Mouse (Mus musculus) bone marrow, adult 2 months (tissue): Measurements from ENCODE around the gene Mgat5. TPM values are rescaled to one million over a fixed set of nuclear protein-coding genes. Genes with fewer than 3 reads are reported as not detected.
A peak's percentile ranks its signal among the peaks of the same experiment; 100 is the strongest.

ENCODE experiments used
- H3K27ac ChIP-seq: fragments of 200-500 bp; 2 replicates; pipeline ENCODE4 v1.5.1; 2012; ENCODE audit warnings: low read depth, mild to moderate bottlenecking, control low read depth, inconsistent platforms, low read length; ENCODE audit not compliant: control insufficient read depth, poor library complexity, insufficient read depth
- H3K4me1 ChIP-seq: fragments of 200-500 bp; 2 replicates; pipeline ENCODE4 v1.6.1; 2011; ENCODE audit warnings: low read length; ENCODE audit not compliant: control insufficient read depth, insufficient read depth
- H3K4me3 ChIP-seq: fragments of 200-500 bp; replicated peaks from 2 replicates; pipeline ENCODE3; 2011; ENCODE audit warnings: mild to moderate bottlenecking, low read depth, low read length, control low read depth; ENCODE audit not compliant: control insufficient read depth
- CTCF ChIP-seq: fragments of 200-500 bp; IDR thresholded peaks from 2 replicates; pipeline ENCODE4 v1.5.1; 2011; ENCODE audit warnings: low read length, control low read depth; ENCODE audit not compliant: control insufficient read depth, insufficient read depth
- POLR2A ChIP-seq: fragments of 200-500 bp; IDR thresholded peaks from 2 replicates; pipeline ENCODE4 v1.6.1; 2011; ENCODE audit warnings: low read depth, mild to moderate bottlenecking, control low read depth, low read length, borderline replicate concordance; ENCODE audit not compliant: control insufficient read depth
- WGBS: fragments of 180-500 bp; shearing (Covaris S2); methylation state at CpG from one replicate; pipeline ENCODE4 v1.1.7; 2018; 5-methylcytosine and 5-hydroxymethylcytosine counted together
- polyA plus RNA-seq: library from polyadenylated mRNA; stranded (reverse); fragments of >200 nt; gene quantifications from 2 replicates; pipeline ENCODE4 v1.2.4, GENCODE M21; 2011; ENCODE audit warnings: low replicate concordance; ENCODE audit not compliant: missing spikeins, insufficient read depth, insufficient read length

Gene Mgat5
- polyA plus RNA-seq: 3.0 and 9.7 TPM in 2 replicates

DNA sequence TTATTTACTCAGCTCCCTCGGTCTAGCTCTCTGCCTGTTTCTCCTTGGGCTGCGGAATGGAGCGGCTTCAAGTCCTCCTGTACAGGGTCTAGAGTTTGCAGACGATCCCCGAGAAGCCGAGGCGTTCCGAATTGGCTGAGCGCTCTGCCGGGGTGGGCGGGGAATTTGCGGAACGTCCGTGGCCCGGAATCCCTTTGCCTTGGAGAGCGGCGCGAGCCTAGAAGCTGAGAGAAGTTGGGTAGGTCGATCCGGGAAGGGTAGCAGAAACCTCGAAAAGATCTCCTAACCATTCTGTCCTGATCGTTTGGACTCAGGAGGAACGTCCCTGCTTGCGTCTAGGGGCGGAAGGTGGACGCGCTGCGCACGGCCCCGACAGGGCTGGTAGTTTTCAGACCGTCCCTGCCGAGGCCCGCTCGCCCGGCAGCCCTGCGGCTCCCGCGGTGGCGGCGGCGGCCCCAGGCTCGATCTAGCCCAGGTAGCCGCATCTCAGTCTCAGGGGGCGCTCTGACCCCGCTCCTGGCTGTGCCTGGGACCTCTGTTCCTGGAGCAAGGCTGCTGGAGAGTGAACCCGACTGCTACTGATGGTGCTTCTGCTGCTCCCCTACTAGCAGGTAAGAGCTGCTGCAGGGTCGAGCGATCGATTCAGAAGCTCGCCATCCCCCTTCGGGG lies at the start of gene Mgat5:
Gene Mgat5 (plus strand): TSS at position 199 of the 669 bp plus-strand sequence.
- peaks cover 2% of the 10 kb centered on the region; the same call in 1 of the 2 replicates for H3K4me1 ChIP-seq
- peak within 1 kb of the TSS; percentile 84 for H3K4me3 ChIP-seq
- H3K27ac ChIP-seq: peak within 1 kb of the TSS; percentile 81
- whole genome bisulfite sequencing: under 1% methylated on average over 51 of the region's 51 CpGs
- TF ChIP-seq POLR2A (peak; percentile 31; the same call in 1 of the 2 replicates), CTCF (no peak)

DNA sequence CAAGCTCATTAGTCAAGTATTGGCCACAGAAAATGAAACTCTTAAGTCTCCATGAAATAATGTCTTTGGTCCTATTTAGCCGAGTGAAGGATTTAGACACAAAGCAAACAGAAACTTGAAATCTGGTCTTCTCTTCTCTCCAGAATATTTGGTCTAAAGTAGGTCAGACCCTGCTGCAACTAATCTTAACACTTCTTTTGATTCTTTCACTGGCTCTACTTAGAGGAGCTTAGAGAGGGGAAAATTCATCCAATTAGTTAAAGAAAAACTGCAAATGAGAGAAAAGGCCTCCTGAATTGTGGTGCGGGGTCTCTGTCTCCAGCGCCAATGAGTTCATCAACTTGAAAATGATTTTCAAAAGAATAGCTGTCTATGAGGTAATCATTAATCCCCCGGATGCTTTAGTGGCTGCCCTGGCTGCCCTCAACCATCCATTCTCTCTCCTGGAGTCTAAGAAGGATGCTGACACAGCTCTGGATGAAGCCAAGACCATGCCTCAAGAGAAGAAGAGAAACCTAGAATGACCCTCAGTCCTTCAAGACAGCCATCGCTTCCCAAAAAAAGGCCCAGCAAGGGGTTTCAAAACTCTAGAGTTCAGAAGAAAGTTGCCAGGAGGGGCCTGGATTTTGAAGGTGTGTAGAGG lies 44.6 kb upstream of the Mgat5 start:
- no peaks in the 10 kb centered on the region; the same call in none of the 2 replicates for H3K4me1 ChIP-seq
- TF ChIP-seq CTCF: no peak
- no peak for TF ChIP-seq POLR2A
- H3K4me3 ChIP-seq: no peak overlapping the region
- 84% methylated on average over 5 of the region's 5 CpGs for WGBS
- no peak overlapping the region for H3K27ac ChIP-seq

DNA sequence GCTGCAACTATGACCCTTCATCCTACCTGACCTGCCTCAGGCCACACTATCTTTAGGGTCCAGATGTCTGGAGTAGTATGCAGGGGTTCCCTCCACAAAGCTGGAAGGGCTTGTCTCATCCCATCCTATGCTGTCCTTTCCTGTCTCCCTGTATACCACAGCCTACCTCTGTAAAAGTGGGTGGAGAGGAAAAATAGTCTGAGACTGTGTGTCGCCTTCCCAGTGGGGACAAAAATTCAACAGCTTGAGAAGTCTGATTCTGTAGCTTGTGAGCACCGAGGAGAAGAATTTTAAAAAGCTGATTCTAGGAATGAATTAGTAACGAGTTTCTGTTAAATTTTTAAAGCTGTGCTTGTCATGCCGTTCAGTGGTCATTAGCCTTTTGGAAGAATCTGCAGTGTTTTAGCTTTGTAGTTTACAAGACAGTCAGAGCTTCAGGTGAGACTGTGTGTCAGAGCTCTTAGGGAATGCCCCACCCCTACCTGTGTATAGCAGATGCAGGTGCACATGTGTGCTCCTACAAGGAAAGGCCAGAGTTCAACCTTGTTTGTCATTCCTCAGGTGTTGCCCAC lies 40.1 kb upstream of the Mgat5 start:
- TF ChIP-seq POLR2A (no peak), CTCF (no peak)
- H3K27ac ChIP-seq: no peak overlapping the region
- H3K4me3 ChIP-seq: no peak overlapping the region
- H3K4me1 ChIP-seq: no peaks in the 10 kb centered on the region
- 75% methylated on average over 4 of the region's 4 CpGs for WGBS

DNA sequence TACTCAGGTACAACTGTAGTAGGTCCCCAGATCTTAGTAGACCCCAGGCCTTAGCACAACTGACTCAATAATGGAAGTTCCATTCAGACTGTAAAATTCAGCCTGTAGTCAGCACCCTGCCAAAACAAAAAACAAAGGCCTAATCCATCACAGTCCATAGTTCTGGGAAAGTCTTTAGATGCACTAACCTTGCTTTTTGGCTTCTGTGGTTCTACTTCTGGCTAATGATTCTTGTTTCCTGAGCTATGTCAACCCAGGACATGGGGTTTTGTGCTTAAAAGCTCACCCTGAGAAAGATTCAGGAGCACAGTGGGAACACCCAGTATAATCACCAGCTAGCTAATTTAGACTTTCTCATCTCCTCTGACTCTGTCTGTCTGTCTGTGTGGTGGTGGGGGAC lies 38.3 kb upstream of the Mgat5 start:
- H3K27ac ChIP-seq: no peak overlapping the region
- no peak overlapping the region for H3K4me3 ChIP-seq
- TF ChIP-seq CTCF: no peak
- no peak for TF ChIP-seq POLR2A
- no peaks in the 10 kb centered on the region for H3K4me1 ChIP-seq

DNA sequence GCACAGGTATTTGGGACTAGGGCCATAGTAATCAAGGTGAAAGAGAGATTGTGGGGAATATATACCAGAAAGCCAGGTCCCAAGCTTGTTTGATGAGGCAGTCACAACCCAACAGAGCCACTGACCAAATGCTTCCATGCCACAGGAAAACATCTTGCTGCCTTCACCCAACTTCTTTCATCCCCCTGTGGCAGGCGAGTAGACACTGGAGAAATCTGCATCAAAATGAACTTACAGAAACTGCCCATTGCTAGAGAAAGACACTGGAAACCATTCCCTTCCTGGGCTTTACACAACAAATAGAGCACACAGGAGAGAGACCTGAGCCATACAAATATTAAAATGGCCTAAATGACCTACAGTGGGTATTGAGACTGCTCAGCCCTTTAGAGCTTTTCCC lies 37.2 kb upstream of the Mgat5 start:
- Histone ChIP-seq H3K27ac (no peak overlapping the region), H3K4me3 (no peak overlapping the region), H3K4me1 (no peaks in the 10 kb centered on the region)
- WGBS: 96% methylated on average over 1 of the region's 1 CpGs
- TF ChIP-seq POLR2A: no peak
- TF ChIP-seq CTCF: no peak

DNA sequence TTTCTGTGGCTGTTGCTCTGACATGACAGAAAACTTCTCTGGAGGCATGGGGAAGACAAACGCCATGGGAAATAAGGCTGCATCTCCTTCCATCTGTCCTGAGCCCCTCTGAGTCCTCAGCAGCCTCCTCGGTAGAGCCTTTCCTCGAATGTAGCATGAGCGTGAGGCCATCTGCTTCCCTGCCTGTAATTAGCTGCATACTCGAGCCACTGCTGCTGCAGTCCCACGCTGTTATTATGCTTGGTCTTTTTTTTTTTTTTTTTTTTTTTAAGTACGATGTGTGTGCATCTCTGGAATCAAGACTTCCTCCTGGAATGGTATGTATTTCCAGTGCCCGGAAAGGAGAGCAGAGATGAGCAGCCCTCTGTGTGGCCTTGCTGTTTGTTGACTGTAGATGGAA lies 36.6 kb upstream of the Mgat5 start:
- 75% methylated on average over 8 of the region's 8 CpGs for WGBS
- H3K4me3 ChIP-seq: no peak overlapping the region
- H3K4me1 ChIP-seq: no peaks in the 10 kb centered on the region
- TF ChIP-seq CTCF: no peak
- TF ChIP-seq POLR2A: no peak
- no peak overlapping the region for H3K27ac ChIP-seq

DNA sequence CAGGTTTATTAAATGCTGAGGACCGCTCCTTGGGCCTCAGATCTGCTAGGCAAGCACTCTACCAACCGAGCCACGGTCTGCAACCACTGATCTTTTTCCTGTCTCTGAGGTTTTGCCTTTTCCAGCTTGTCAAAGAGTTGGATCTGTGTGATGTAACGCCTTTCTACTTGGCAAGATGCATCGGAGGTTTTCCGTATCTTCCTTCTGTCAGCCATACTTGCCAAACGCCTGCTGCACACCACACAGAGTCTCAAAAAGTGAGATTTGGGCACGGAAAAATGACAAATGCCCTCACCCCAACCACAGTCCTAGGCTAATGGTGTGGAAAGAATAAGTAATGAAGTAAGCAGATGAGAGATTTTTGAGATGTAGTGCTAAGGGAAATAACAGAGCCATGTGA lies 35.3 kb upstream of the Mgat5 start:
- Histone ChIP-seq H3K4me1 (no peaks in the 10 kb centered on the region), H3K4me3 (no peak overlapping the region), H3K27ac (no peak overlapping the region)
- TF ChIP-seq CTCF (no peak), POLR2A (no peak)
- WGBS: 78% methylated on average over 8 of the region's 8 CpGs

DNA sequence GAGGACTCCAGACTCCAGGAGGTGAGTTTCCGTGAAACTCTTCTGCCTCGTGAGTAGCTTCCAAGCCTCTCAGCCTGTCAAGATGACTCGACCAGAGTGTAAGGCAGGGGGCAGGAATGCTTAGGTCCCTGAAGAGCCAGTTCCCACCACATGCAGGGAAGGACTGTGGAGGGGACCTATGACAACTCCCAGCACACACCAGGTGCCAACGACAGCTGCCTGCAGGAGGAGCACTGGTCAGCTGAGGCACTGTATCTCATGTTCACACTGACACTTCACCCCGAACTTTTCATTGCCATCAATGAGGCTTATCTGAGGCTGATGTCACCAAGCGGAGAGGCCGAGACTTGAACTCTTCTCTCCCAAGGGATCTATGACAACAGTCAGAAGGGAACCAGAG lies 33.5 kb upstream of the Mgat5 start:
- TF ChIP-seq POLR2A (no peak), CTCF (no peak)
- H3K4me3 ChIP-seq: no peak overlapping the region
- no peaks in the 10 kb centered on the region for H3K4me1 ChIP-seq
- no peak overlapping the region for H3K27ac ChIP-seq
- 76% methylated on average over 7 of the region's 7 CpGs for WGBS

DNA sequence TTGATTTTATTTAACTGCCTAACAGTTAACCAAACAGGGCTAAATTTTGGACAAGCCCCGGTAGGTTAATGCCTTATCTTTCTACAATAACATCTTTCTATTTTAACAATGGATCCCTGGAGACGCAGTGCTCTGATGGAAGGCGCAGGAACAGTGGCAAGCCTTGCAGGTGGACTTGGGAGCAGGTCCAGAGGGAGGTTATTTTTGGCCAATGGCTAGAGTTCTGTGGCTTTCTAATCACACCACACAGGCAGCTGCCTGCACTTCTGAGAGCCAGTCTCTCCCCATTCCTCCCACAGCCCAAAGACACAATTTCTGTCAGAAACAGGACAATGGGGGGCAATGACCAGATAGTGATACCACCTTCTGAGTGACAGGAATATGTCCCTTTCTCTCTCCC lies 31.4 kb upstream of the Mgat5 start:
- TF ChIP-seq POLR2A (no peak), CTCF (no peak)
- 77% methylated on average over 3 of the region's 3 CpGs for WGBS
- no peak overlapping the region for H3K27ac ChIP-seq

More for the DNA sequence above, 31.4 kb upstream of the Mgat5 start:
- no peaks in the 10 kb centered on the region for H3K4me1 ChIP-seq
- no peak overlapping the region for H3K4me3 ChIP-seq
